Mouse (Mus musculus) limb, embryonic 15.5 days (tissue): Measurements from ENCODE around the gene Usp12. TPM values are rescaled to one million over a fixed set of nuclear protein-coding genes. Genes with fewer than 3 reads are reported as not detected.

Experiments
- ATAC-seq: fragments of 200-750 bp; cut with Nextera tagmentation; 2 replicates; pipeline ENCODE4 v1.8.0; 2017; ENCODE audit warnings: low read depth, moderate TSS enrichment; ENCODE audit not compliant: insufficient number of reproducible peaks, low FRiP score, low TSS enrichment
- H3K27ac ChIP-seq: fragments of 300-500 bp; sonication (generic); 2 replicates; pipeline ENCODE4 v1.5.1; 2015; ENCODE audit warnings: moderate library complexity, mild to moderate bottlenecking, inconsistent platforms
- H3K27me3 ChIP-seq: fragments of 300-500 bp; sonication (generic); 2 replicates; pipeline ENCODE4 v1.6.1; 2015; ENCODE audit warnings: inconsistent platforms
- H3K36me3 ChIP-seq: fragments of 300-500 bp; sonication (generic); 2 replicates; pipeline ENCODE4 v1.6.1; 2015; ENCODE audit warnings: inconsistent platforms
- H3K4me1 ChIP-seq: fragments of 300-500 bp; sonication (generic); 2 replicates; pipeline ENCODE4 v1.6.1; 2015; ENCODE audit warnings: inconsistent platforms
- H3K4me2 ChIP-seq: fragments of 300-500 bp; sonication (generic); 2 replicates; pipeline ENCODE4 v1.6.1; 2015; ENCODE audit warnings: mild to moderate bottlenecking, inconsistent platforms
- H3K4me3 ChIP-seq: fragments of 300-500 bp; sonication (generic); 2 replicates; pipeline ENCODE4 v1.5.1; 2015; ENCODE audit warnings: mild to moderate bottlenecking, inconsistent platforms
- H3K9ac ChIP-seq: fragments of 300-500 bp; sonication (generic); 2 replicates; pipeline ENCODE4 v1.6.1; 2015; ENCODE audit warnings: inconsistent platforms
- H3K9me3 ChIP-seq: fragments of 300-500 bp; sonication (generic); 2 replicates; pipeline ENCODE4 v1.6.1; 2016; ENCODE audit warnings: inconsistent platforms
- WGBS: fragments of 180-500 bp; shearing (Covaris S2); methylation state at CpG from one replicate; pipeline ENCODE4 v1.1.7; 2015; 5-methylcytosine and 5-hydroxymethylcytosine counted together
- polyA plus RNA-seq: library from polyadenylated mRNA; unstranded; fragments of >200 nt; fragmentation: Nextera tagmentation; extraction: Ambion mirVana; gene quantifications from 2 replicates; pipeline ENCODE4 v1.2.1, GENCODE M21; 2015

The Usp12 gene
- polyA plus RNA-seq, 1 experiment from 2014 or later: 16.6 TPM

- 48% methylated on average over 11 of the region's 11 CpGs for WGBS
- H3K9me3 ChIP-seq: no peaks in the 10 kb centered on the region
- H3K36me3 ChIP-seq: peaks cover 12% of the 10 kb centered on the region; the same call in 1 of the 2 replicates
- ATAC-seq: no peak
- H3K27ac ChIP-seq: no peak overlapping the region
- no peaks in the 10 kb centered on the region for H3K27me3 ChIP-seq
- H3K9ac ChIP-seq: no peak overlapping the region
- H3K4me1 ChIP-seq: peaks cover 16% of the 10 kb centered on the region
- H3K4me3 ChIP-seq: no peak overlapping the region
- H3K4me2 ChIP-seq: no peak overlapping the region
Observed at GRCm38 (mm10) chr5:146771982-146772381, 22.8 kb downstream of the Usp12 start.

- Histone ChIP-seq H3K9me3 (no peaks in the 10 kb centered on the region), H3K27me3 (no peaks in the 10 kb centered on the region), H3K9ac (no peak overlapping the region), H3K27ac (no peak overlapping the region), H3K36me3 (peaks cover 15% of the 10 kb centered on the region; the same call in 1 of the 2 replicates), H3K4me1 (peaks cover 16% of the 10 kb centered on the region), H3K4me2 (no peak overlapping the region), H3K4me3 (no peak overlapping the region)
- 62% methylated on average over 15 of the region's 15 CpGs for WGBS
- no peak for ATAC-seq
Observed at GRCm38 (mm10) chr5:146770002-146770848, 24.6 kb downstream of the Usp12 start.

GRCm38 (mm10) chr5:146765791-146766190 lies 29.0 kb downstream of the Usp12 start:
- Histone ChIP-seq H3K27me3 (no peaks in the 10 kb centered on the region), H3K27ac (no peak overlapping the region; the same call in 1 of the 2 replicates), H3K4me3 (no peak overlapping the region), H3K4me1 (peaks cover 13% of the 10 kb centered on the region), H3K36me3 (peaks cover 47% of the 10 kb centered on the region), H3K9me3 (no peaks in the 10 kb centered on the region), H3K4me2 (no peak overlapping the region), H3K9ac (no peak overlapping the region)
- WGBS: 88% methylated on average over 5 of the region's 5 CpGs
- no peak for ATAC-seq

- Histone ChIP-seq H3K4me2 (no peak overlapping the region), H3K36me3 (peaks cover 40% of the 10 kb centered on the region), H3K4me3 (no peak overlapping the region), H3K9me3 (no peaks in the 10 kb centered on the region), H3K27ac (no peak overlapping the region), H3K9ac (no peak overlapping the region), H3K4me1 (no peaks in the 10 kb centered on the region), H3K27me3 (no peaks in the 10 kb centered on the region)
- no peak for ATAC-seq
- 86% methylated on average over 6 of the region's 6 CpGs for WGBS
Observed at GRCm38 (mm10) chr5:146759159-146759558, 35.6 kb downstream of the Usp12 start.

GRCm38 (mm10) chr5:146757921-146758320 lies 36.9 kb downstream of the Usp12 start:
- no peak overlapping the region for H3K4me2 ChIP-seq
- H3K27me3 ChIP-seq: no peaks in the 10 kb centered on the region
- H3K27ac ChIP-seq: no peak overlapping the region
- no peak for ATAC-seq
- peaks cover 40% of the 10 kb centered on the region for H3K36me3 ChIP-seq
- H3K4me3 ChIP-seq: no peak overlapping the region
- no peaks in the 10 kb centered on the region for H3K4me1 ChIP-seq
- H3K9me3 ChIP-seq: no peaks in the 10 kb centered on the region
- 76% methylated on average over 6 of the region's 6 CpGs for WGBS
- no peak overlapping the region for H3K9ac ChIP-seq

- Histone ChIP-seq H3K9ac (no peak overlapping the region), H3K27ac (no peak overlapping the region), H3K9me3 (no peaks in the 10 kb centered on the region), H3K36me3 (peaks cover 39% of the 10 kb centered on the region), H3K27me3 (no peaks in the 10 kb centered on the region), H3K4me2 (no peak overlapping the region), H3K4me1 (no peaks in the 10 kb centered on the region), H3K4me3 (no peak overlapping the region)
- no peak for ATAC-seq
- WGBS: 78% methylated on average over 5 of the region's 5 CpGs
Observed at GRCm38 (mm10) chr5:146757316-146757715, 37.5 kb downstream of the Usp12 start.

GRCm38 (mm10) chr5:146753181-146753580 lies 41.6 kb downstream of the Usp12 start:
- Histone ChIP-seq H3K9me3 (no peaks in the 10 kb centered on the region), H3K27me3 (no peaks in the 10 kb centered on the region), H3K27ac (no peak overlapping the region), H3K9ac (no peak overlapping the region), H3K4me3 (no peak overlapping the region), H3K4me2 (no peak overlapping the region), H3K4me1 (no peaks in the 10 kb centered on the region), H3K36me3 (peaks cover 55% of the 10 kb centered on the region)
- no peak for ATAC-seq
- 94% methylated on average over 8 of the region's 8 CpGs for WGBS

- Histone ChIP-seq H3K4me2 (no peak overlapping the region), H3K9me3 (no peaks in the 10 kb centered on the region), H3K27me3 (no peaks in the 10 kb centered on the region), H3K27ac (no peak overlapping the region), H3K4me1 (no peaks in the 10 kb centered on the region), H3K9ac (no peak overlapping the region), H3K36me3 (peaks cover 52% of the 10 kb centered on the region), H3K4me3 (no peak overlapping the region)
- ATAC-seq: no peak
- WGBS: 83% methylated on average over 7 of the region's 7 CpGs
Observed at GRCm38 (mm10) chr5:146750958-146751357, 43.8 kb downstream of the Usp12 start.

GRCm38 (mm10) chr5:146750273-146750672 lies 44.5 kb downstream of the Usp12 start:
- peaks cover 52% of the 10 kb centered on the region for H3K36me3 ChIP-seq
- ATAC-seq: no peak
- no peak overlapping the region for H3K4me2 ChIP-seq
- H3K27ac ChIP-seq: no peak overlapping the region
- WGBS: 83% methylated on average over 7 of the region's 7 CpGs
- H3K4me3 ChIP-seq: no peak overlapping the region
- H3K27me3 ChIP-seq: no peaks in the 10 kb centered on the region
- H3K9me3 ChIP-seq: no peaks in the 10 kb centered on the region
- H3K4me1 ChIP-seq: no peaks in the 10 kb centered on the region
- no peak overlapping the region for H3K9ac ChIP-seq

- Histone ChIP-seq H3K4me2 (no peak overlapping the region), H3K9me3 (no peaks in the 10 kb centered on the region), H3K9ac (no peak overlapping the region), H3K4me3 (no peak overlapping the region), H3K36me3 (peaks cover 52% of the 10 kb centered on the region), H3K27me3 (no peaks in the 10 kb centered on the region), H3K4me1 (no peaks in the 10 kb centered on the region), H3K27ac (no peak overlapping the region)
- no peak for ATAC-seq
- WGBS: 80% methylated on average over 5 of the region's 5 CpGs
Observed at GRCm38 (mm10) chr5:146749857-146750256, 44.9 kb downstream of the Usp12 start.

GRCm38 (mm10) chr5:146736970-146737495 lies 57.8 kb downstream of the Usp12 start:
- H3K4me3 ChIP-seq: no peak overlapping the region
- H3K9ac ChIP-seq: no peak overlapping the region
- H3K27ac ChIP-seq: no peak overlapping the region
- H3K27me3 ChIP-seq: no peaks in the 10 kb centered on the region
- WGBS: 91% methylated on average over 9 of the region's 9 CpGs
- H3K36me3 ChIP-seq: peaks cover 55% of the 10 kb centered on the region
- H3K4me1 ChIP-seq: peaks cover 3% of the 10 kb centered on the region; the same call in 1 of the 2 replicates
- no peak for ATAC-seq
- H3K9me3 ChIP-seq: no peaks in the 10 kb centered on the region
- no peak overlapping the region for H3K4me2 ChIP-seq

GRCm38 (mm10) chr5:146736348-146736747 lies 58.5 kb downstream of the Usp12 start:
- 85% methylated on average over 18 of the region's 18 CpGs for WGBS
- no peak overlapping the region for H3K27ac ChIP-seq
- no peak for ATAC-seq
- H3K9ac ChIP-seq: no peak overlapping the region
- peaks cover 3% of the 10 kb centered on the region; the same call in 1 of the 2 replicates for H3K4me1 ChIP-seq
- H3K4me3 ChIP-seq: no peak overlapping the region
- H3K36me3 ChIP-seq: peaks cover 53% of the 10 kb centered on the region
- no peaks in the 10 kb centered on the region for H3K9me3 ChIP-seq
- no peak overlapping the region for H3K4me2 ChIP-seq
- H3K27me3 ChIP-seq: no peaks in the 10 kb centered on the region
